Mouse (Mus musculus) bone marrow, adult 2 months (tissue): ENCODE measurements at regions not wholly inside any gene's neighbourhood (a gene's known extent, or its start where the extent isn't known, plus 50 kb on each side); places are given as distances from the start of the nearest gene placed in this dataset.
A peak's percentile ranks its signal among the peaks of the same experiment; 100 is the strongest.

Experiments
- H3K27ac ChIP-seq: fragments of 200-500 bp; 2 replicates; pipeline ENCODE4 v1.5.1; 2012; ENCODE audit warnings: low read depth, mild to moderate bottlenecking, control low read depth, inconsistent platforms, low read length; ENCODE audit not compliant: control insufficient read depth, poor library complexity, insufficient read depth
- H3K4me1 ChIP-seq: fragments of 200-500 bp; 2 replicates; pipeline ENCODE4 v1.6.1; 2011; ENCODE audit warnings: low read length; ENCODE audit not compliant: control insufficient read depth, insufficient read depth
- H3K4me3 ChIP-seq: fragments of 200-500 bp; replicated peaks from 2 replicates; pipeline ENCODE3; 2011; ENCODE audit warnings: mild to moderate bottlenecking, low read depth, low read length, control low read depth; ENCODE audit not compliant: control insufficient read depth
- CTCF ChIP-seq: fragments of 200-500 bp; IDR thresholded peaks from 2 replicates; pipeline ENCODE4 v1.5.1; 2011; ENCODE audit warnings: low read length, control low read depth; ENCODE audit not compliant: control insufficient read depth, insufficient read depth
- POLR2A ChIP-seq: fragments of 200-500 bp; IDR thresholded peaks from 2 replicates; pipeline ENCODE4 v1.6.1; 2011; ENCODE audit warnings: low read depth, mild to moderate bottlenecking, control low read depth, low read length, borderline replicate concordance; ENCODE audit not compliant: control insufficient read depth
- WGBS: fragments of 180-500 bp; shearing (Covaris S2); methylation state at CpG from one replicate; pipeline ENCODE4 v1.1.7; 2018; 5-methylcytosine and 5-hydroxymethylcytosine counted together

DNA sequence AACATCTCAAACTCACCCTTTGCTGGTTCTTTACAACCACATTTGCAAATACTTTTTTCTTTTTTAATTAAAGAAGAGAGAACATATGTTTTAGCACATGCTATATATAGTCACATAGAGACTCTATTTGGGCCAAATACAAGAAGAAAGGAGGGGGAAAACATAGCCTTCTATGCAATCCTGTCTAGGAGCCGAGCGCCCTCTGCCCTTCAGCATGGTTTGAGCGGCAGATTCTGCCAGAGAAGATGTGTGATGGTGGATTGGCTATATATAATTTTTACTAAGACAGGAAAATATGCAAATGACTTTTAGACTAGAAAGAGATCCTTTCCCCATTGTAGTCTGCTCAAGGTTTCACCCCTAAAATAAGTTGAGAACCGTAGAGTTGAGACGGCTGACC lies 60.0 kb upstream of the Myom1 start:
- WGBS: 81% methylated on average over 5 of the region's 5 CpGs
- Histone ChIP-seq H3K4me1 (no peaks in the 10 kb centered on the region), H3K27ac (no peak overlapping the region), H3K4me3 (no peak overlapping the region)
- TF ChIP-seq POLR2A (no peak), CTCF (no peak)

DNA sequence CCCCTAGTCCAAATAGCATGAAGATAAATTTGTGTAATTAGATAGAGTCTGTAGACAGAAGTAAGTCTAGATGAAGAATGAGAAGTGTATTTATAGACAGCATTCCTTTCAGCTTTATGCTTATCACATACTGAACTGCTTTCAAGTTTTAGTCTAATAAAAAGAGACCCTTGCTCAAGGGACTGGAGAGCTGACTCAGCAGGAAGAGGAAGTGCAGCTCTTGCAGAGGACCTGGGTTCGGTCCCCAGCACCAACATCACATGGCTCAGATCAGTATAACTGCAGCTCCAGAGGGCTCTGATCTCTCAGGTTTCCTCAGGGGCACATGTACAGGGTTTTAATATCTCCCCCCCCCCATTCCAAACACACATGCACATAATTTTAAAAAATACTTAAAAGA lies 68.2 kb upstream of the Myom1 start:
- H3K27ac ChIP-seq: no peak overlapping the region
- H3K4me1 ChIP-seq: peaks cover 1% of the 10 kb centered on the region; the same call in 1 of the 2 replicates
- no peak overlapping the region for H3K4me3 ChIP-seq
- 59% methylated on average over 1 of the region's 1 CpGs for WGBS
- TF ChIP-seq POLR2A (no peak), CTCF (no peak)

- no peak for TF ChIP-seq POLR2A
- TF ChIP-seq CTCF: no peak
- Histone ChIP-seq H3K27ac (no peak overlapping the region), H3K4me1 (peaks cover 1% of the 10 kb centered on the region; the same call in 1 of the 2 replicates), H3K4me3 (no peak overlapping the region)
- 64% methylated on average over 4 of the region's 4 CpGs for WGBS
Measured at GRCm38 (mm10) chr17:70933122-70934050, 69.0 kb upstream of the Myom1 start.

DNA sequence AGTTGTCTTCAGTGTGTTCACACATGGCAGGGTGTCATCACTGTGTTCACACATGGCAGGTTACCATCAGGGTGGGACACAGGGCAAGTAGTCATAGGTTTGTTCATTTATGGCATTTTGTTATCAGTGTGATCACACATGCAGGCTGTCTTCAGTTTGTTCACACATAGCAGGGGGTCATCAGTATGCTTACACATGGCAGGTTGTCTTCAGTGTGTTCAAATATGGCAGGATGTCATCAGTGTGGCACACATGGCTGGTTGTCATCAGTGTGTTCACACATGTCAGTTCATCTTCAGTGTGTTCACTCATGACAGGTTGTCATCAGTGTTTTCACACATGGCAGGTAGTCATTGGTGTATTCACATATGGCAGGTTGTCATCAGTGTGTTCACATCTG lies 69.9 kb upstream of the Myom1 start:
- Histone ChIP-seq H3K4me3 (no peak overlapping the region), H3K4me1 (peaks cover 1% of the 10 kb centered on the region; the same call in 1 of the 2 replicates), H3K27ac (no peak overlapping the region)
- TF ChIP-seq POLR2A: no peak
- no peak for TF ChIP-seq CTCF

- Histone ChIP-seq H3K4me1 (peaks cover 1% of the 10 kb centered on the region; the same call in 1 of the 2 replicates), H3K4me3 (no peak overlapping the region), H3K27ac (no peak overlapping the region)
- no peak for TF ChIP-seq POLR2A
- no peak for TF ChIP-seq CTCF
- WGBS: 53% methylated on average over 9 of the region's 9 CpGs
Measured at GRCm38 (mm10) chr17:70930600-70930999, 71.8 kb upstream of the Myom1 start.

DNA sequence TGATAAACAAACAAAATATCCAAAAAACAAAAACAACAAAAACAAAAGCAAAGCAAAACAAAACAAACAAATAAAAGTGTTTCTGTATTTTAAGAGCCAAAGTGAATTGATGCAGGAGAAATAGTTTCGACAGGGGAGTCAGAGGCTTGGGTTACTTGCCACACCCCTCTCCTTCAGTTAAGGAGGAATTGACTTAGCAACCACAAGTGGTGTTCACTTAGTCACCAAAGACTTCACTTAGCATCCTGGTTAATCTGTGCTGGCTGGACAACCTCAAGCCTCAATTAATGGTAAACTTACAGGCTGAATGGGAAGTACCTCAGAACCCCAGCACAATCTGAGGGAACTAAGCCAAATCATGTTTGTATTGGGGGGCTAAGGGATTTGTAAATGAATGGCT lies 72.9 kb upstream of the Myom1 start:
- WGBS: 69% methylated on average over 1 of the region's 1 CpGs
- H3K4me1 ChIP-seq: peaks cover 1% of the 10 kb centered on the region; the same call in 1 of the 2 replicates
- H3K27ac ChIP-seq: no peak overlapping the region
- no peak overlapping the region for H3K4me3 ChIP-seq
- TF ChIP-seq POLR2A (no peak), CTCF (no peak)

- WGBS: 10% methylated on average over 8 of the region's 8 CpGs
- Histone ChIP-seq H3K4me1 (no peaks in the 10 kb centered on the region), H3K4me3 (peak overlapping the region; percentile 72), H3K27ac (no peak overlapping the region)
- no peak for TF ChIP-seq POLR2A
Measured at GRCm38 (mm10) chr17:70924565-70925220, 71.3 kb upstream of the Tgif1 start.

DNA sequence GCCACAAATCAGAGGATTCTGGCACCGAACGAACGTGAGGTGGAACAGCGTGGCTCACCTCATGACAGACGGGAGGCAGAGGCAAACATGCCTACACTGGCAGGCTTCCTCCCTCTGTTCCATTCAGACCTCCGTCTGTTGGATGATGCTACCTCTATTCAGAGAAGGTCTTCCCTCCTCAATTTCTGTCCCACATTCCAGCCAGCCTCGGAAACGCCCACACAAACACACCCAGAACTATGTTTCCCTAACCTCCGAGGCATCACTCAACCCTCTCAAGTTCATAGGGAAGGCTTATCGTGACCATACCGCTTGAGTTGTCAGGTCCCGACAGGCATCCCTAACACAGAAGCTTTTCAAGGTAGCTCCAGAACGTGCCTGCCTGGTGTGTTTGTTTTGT lies 68.3 kb upstream of the Tgif1 start:
- 87% methylated on average over 13 of the region's 13 CpGs for WGBS
- Histone ChIP-seq H3K4me3 (no peak overlapping the region), H3K4me1 (no peaks in the 10 kb centered on the region), H3K27ac (no peak overlapping the region)
- TF ChIP-seq POLR2A (no peak), CTCF (no peak)

DNA sequence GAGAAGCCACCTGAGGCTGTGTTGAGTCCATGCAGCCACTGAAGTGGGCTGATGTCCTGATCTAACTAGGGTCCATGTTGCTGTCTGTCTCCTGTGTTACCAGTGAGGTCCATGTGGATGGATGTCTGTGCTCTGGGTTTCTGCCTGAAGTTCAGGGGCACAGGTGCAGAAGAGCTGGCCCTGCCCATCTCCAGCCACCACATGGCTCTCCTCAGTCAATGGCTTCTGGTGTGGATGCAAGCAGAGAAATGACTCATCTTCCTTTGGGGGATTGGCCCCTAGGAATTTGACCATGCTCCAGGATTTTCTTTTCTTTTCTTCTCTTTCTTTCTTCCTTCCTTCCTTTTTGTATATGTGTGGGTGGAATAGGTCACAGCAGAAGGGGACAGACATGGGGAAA lies 66.8 kb upstream of the Tgif1 start:
- no peak for TF ChIP-seq POLR2A
- TF ChIP-seq CTCF: no peak
- Histone ChIP-seq H3K27ac (no peak overlapping the region), H3K4me3 (no peak overlapping the region), H3K4me1 (peaks cover 4% of the 10 kb centered on the region; the same call in 1 of the 2 replicates)
